Mouse (Mus musculus) right cerebral cortex, postnatal 14 days (tissue): ENCODE measurements around the gene Ascc2.

Source experiments
- DNase-seq: peaks from one replicate; pipeline ENCODE4 v3.0.0; 2022

Gene Ascc2

DNA sequence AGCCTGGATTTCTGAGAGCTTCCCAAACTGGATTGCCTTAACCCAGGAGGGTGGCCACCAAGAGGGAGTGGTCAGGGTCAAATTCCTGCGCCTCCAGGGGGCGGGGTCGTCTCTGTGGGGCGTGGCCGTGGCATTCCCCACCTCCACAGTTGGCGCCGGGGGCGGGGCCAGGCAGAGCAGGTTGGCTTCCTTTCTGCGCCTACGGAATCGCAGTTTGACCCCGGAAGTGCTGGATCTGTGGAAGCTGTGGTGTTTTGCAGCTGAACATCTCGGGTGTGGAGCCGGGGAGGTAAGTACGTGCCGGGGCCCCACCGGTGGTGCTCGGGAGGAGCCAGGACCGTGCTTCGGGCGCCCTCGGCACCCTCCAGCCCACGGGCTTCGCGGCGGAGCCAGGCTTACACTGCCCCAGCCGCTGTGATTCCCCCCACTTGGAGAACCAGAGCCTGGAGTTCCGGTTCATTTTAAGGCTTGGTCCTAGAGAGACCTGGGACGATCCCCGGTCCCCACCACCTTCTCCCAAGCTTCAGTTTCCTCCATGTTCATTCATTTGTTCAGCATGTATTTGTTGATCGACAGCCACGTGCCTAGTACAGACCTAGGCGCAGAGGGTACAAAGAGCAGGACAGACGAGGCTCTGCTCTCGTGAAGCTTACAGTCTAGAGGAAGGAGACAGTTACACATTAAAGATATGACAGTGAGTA lies at the start of gene Ascc2:
Ascc2 (plus strand) TSS at position 214 of the 701 bp plus-strand sequence.
- DNase-seq = peak; percentile 86

DNA sequence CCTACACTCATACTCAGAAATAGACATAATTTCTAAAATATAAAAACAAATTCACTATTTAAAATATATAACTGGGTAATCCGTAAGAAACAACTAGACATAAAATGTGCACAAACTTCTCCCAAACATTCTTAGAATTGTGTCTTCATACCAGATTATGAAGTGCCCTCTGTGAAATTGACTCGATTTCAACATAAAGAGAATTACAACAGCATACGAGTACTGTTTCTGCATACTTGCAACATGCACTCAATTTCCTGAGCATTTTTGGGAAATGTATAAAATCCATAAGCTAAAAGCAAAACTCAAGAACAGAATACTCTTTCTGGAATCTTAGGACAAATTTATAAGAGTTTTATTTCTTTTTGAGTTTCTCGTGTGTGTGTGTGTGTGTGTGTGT lies 45.7 kb upstream of the Ascc2 start:
- DNase-seq = no peak

DNA sequence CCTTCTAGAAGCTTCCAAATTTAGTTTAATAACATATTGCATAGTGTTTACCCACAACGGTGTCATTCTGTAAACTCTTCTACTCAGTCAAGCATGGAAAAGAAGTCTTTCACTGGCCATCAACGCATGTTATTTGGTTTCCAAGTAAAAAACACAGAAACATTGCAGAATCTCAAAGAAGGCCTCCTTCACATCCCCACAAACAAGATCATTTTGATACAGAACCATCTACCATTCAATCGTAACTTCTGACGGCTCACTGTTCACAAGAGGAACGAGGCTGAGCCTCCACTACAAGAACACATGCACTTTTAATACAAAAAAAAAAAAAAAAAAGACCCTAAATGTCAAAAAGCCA lies 44.1 kb upstream of the Ascc2 start:
- DNase-seq = no peak

DNA sequence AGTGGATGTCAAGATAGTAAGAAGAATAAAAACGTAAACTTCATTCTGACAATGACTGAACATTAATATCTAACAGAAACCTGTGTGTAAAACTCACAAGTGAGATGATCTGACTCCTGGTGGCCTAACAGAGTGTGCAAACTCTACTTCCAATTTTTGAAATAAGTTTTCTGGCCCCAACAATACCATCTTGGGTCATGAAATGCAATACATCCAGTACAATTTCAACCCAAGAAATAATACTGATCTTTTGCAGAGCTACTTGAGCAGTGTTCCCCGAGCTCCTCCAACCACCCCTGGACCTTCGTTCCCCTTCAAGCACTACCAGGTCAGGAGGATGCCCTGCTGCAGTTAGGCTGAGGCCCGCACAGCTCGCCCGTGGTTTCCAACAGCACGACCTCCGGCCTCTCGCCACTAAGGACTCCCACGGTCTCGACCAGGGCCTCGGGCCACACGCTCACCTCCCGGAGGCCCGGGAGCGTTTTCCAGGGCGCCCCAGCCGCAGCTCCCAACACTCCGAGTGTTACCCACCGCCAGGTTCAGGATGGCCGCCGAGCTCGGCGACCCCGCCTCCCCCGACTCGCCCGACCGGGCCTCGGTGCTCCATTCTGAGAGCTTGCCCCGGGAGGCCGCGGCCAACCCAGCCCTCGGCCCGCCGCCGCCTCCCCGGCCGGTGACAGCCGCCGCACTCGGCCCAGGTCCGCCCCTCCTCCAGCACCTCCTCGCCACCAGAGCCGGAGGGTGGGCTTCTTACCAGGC lies 43.5 kb upstream of the Ascc2 start:
- peak; percentile 36 for DNase-seq

DNA sequence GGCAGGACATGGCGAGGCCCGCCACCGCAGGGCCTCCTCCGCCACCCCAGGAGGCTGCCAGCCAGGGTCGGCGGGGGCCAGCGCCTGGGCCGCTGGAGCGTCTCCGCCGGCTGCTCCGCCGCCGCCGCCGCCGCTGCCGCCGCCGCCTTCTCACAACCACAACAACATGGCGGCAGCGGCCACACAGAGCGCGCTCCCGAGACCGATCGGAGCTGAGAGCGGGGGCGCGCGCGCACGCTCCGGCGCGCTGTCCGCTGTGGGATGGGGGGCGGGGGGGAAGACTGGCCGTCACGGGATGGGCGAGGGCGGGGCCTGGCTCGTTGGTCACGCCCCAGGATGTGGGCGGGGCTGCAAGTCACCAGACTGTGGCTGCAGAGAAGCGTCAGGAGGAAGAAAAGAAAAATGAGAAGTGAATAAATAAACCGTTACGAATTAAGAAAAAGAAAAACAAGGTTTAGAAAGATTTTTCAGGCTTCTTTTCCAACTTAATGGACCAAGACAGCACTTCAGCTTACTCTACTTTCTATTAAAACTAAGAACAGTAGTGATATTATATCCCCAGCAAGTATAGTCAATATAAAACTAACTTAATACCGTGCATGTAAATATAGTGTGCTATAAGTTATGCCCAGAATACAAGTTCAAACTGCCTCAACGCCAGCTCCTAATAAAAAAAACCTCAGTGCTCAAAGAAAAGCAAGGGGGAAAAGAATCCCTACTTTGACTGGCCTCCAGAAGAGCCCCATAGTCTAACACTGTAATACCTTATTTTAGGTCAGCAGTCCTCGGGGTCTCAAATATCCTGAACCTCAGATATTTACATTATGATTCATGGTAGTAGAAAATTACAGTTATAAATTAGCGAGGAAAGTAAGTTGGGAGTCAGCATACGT lies 42.7 kb upstream of the Ascc2 start, which contains the start of gene Mtmr3:
Mtmr3 (minus strand) TSS at position 256 of the 893 bp plus-strand sequence.
- DNase-seq = peak; percentile 92

GRCm38 (mm10) chr11:4598411-4598810 lies 39.1 kb upstream of the Ascc2 start:
- DNase-seq = no peak

DNA sequence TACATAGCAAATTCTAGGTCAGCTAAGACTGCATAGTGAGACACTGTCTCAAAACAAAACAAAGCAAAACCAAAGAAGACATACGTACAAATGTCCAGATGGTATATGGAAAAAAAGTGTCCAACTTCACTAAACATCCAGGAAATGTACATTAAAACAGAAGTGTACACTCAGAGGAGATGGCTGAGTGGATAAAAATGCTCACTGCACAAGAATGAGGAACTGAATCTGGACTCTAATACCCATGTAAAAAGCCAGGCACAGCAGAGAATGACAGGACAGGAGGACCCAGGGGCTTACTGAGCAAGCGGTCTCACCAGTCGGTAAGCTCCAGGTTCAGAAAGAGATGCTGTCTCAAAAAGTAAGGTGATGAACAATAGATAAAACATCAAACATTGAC lies 37.6 kb upstream of the Ascc2 start:
- DNase-seq = no peak

GRCm38 (mm10) chr11:4601890-4602289 lies 35.7 kb upstream of the Ascc2 start:
- no peak for DNase-seq

- DNase-seq = peak; percentile 22
These were observed 34.7 kb upstream of the Ascc2 start for GRCm38 (mm10) chr11:4602691-4603441.

GRCm38 (mm10) chr11:4604441-4604840 lies 33.1 kb upstream of the Ascc2 start:
- DNase-seq = no peak

- no peak for DNase-seq
These were observed 32.1 kb upstream of the Ascc2 start for GRCm38 (mm10) chr11:4605414-4605813.

GRCm38 (mm10) chr11:4606541-4606940 lies 31.0 kb upstream of the Ascc2 start:
- no peak for DNase-seq

GRCm38 (mm10) chr11:4611904-4612303 lies 25.6 kb upstream of the Ascc2 start:
- no peak for DNase-seq

- DNase-seq = peak; percentile 34
These were observed 17.5 kb upstream of the Ascc2 start, which contains the start of gene Gm11032 for GRCm38 (mm10) chr11:4620017-4620485. TSS of gene Gm11032 (plus strand) at chr11:4620067.

- no peak for DNase-seq
These were observed 16.9 kb upstream of the Ascc2 start for GRCm38 (mm10) chr11:4620501-4621108.

DNA sequence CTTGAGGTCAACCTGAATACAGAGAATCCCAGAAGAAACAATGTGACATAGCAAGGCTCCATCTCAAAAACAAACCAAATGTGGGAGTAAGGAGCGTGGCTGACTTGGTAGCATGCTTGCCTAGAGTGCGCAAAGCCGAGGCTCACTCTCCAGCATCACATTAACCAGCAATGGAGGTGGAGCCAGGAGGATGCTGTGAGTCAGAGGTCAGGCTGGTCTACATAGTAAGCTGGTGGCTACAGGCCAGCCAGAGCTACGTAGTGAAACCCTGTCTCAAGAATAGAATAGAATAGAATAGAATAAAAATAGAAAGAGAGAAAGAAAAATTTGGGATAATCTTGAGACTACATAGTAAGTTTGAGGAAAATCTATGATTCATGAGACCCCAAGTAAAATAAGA lies 15.7 kb upstream of the Ascc2 start:
- no peak for DNase-seq

DNA sequence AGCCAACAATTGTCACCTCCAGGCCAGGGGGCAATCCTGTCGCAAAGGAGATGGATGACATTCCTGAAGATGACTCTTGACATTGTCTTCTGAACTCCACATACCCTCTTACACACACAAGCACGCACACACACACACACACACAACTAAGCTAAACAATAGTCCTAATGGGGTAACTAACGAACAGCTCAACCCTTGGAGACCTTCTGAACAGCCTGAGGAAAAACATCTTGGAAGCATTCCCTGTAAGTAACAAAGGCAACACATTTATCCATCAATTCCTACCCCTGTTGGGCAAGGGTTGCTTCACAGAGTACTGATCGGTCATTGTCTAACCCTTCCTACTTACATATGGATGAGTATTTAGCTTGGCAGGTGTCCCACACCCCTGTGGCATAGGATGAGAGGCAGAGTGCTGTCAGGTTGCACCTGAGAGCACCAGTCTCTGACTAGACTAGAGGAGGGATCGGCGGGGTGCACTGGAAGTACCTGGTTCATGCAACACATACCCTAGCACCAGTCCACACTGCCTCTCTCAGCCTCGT lies 15.0 kb upstream of the Ascc2 start:
- DNase-seq = no peak

GRCm38 (mm10) chr11:4622997-4623396 lies 14.6 kb upstream of the Ascc2 start:
- no peak for DNase-seq

GRCm38 (mm10) chr11:4625931-4626330 lies 11.6 kb upstream of the Ascc2 start:
- no peak for DNase-seq

GRCm38 (mm10) chr11:4627636-4628035 lies 9.9 kb upstream of the Ascc2 start:
- DNase-seq = no peak

DNA sequence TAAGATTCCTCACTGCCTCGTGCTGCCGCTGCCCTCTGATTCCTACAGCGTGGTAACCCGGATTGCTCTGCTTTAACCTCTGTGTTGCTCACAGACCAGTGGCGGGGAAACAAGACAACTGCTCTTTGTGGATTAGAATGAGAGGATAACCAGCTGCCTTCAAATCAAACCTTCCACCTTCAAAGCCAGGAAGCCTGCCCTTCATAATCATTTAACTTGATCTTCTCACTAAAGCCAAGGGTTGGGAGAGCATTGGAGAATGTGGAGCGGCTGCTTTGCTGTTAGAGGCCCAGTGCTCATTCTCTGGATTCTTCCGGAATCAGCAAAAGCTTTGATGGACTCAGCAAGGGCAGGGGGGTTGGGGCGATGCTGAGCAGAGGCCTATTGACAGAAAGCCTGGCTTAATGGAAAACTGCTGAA lies 7.7 kb upstream of the Ascc2 start:
- DNase-seq = no peak

- no peak for DNase-seq
These were observed 4.1 kb upstream of the Ascc2 start for GRCm38 (mm10) chr11:4633420-4633819.
